Mouse (Mus musculus): ENCODE data around the gene Tmem101. TPM values are rescaled to one million over a fixed set of nuclear protein-coding genes. Genes with fewer than 3 reads are reported as not detected.

Tmem101 gene
- polyA plus RNA-seq, 1 experiment from 2014 or later = 45.3 TPM

DNA sequence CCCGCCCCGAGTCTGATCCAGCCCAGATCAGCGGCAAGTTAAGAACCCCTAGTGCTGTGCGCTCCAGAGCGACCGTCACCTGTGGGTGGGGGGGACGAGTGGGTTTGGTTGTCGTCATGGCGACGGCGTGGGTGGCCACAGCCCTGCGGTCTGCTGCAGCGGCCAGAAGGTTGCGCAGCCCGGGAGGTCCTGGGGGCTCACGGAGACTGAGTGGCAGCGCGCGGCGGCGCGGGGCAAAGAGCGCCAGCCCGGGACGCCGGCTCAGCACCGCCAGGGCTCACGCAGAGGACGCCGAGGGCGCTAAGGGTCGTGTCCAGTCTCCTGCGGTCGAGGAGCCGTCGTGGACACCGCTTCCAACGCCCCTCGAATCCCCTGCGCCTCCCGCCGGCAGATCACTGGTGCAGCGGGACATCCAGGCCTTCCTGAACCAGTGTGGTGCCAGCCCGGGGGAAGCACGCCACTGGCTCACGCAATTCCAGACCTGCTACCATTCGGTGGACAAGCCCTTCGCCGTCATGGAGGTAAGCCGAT lies 10.7 kb downstream of the Tmem101 start, which contains the start of gene Nags:
Gene Nags (plus strand): TSS at position 43 of the 531 bp plus-strand sequence.
- 2% methylated on average over 49 of the region's 50 CpGs for WGBS
- Histone ChIP-seq H3K4me3 (peak within 1 kb of the TSS; percentile 2; the same call in 1 of the 2 replicates), H3K27ac (no peak within 1 kb of the TSS), H3K4me2 (peak within 1 kb of the TSS; percentile 36), H3K9me3 (no peaks in the 10 kb centered on the region), H3K36me3 (replicated peaks) (no peaks in the 10 kb centered on the region), H3K27me3 (replicated peaks) (peaks cover 66% of the 10 kb centered on the region), H3K9ac (0 out of 2 replicates have a peak within 1 kb of the TSS, but pooled peaks have one; percentile 9), H3K4me1 (peaks cover 26% of the 10 kb centered on the region; the same call in 1 of the 2 replicates)
- ATAC-seq (replicated peaks) = no peak

GRCm38 (mm10) chr11:102144957-102145470 lies 11.2 kb downstream of the Tmem101 start:
- 22% methylated on average over 13 of the region's 13 CpGs for WGBS
- H3K4me3 ChIP-seq = 0 out of 2 replicates have a peak overlapping the region, but pooled peaks have one; percentile 2
- ATAC-seq (replicated peaks) = no peak
- H3K9ac ChIP-seq = no peak overlapping the region
- H3K9me3 ChIP-seq = no peaks in the 10 kb centered on the region
- H3K4me2 ChIP-seq = peak overlapping the region; percentile 36
- peaks cover 66% of the 10 kb centered on the region for H3K27me3 ChIP-seq (replicated peaks)
- H3K27ac ChIP-seq = no peak overlapping the region
- no peaks in the 10 kb centered on the region for H3K36me3 ChIP-seq (replicated peaks)
- H3K4me1 ChIP-seq = peaks cover 26% of the 10 kb centered on the region; the same call in 1 of the 2 replicates

DNA sequence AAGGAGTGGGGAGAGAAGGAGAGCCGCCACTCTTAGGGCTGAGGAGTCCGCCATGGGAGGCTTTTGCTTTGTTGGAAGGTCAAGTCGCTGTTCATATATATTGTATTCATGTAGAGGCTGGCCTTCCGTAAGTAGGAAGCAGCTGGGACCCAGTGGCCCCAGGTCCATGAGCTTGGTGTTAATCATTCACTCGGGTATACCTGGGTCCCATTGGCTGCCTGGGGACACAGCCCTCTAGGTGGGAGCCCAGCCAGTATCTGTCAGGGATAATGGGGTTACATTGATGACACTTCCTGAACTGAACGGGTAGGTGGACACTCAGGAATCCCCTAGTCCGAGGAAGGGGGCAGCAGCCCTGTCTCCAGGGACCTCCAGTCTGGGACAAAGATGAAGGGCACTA lies 13.8 kb downstream of the Tmem101 start:
- peaks cover 45% of the 10 kb centered on the region for H3K27me3 ChIP-seq (replicated peaks)
- ATAC-seq (replicated peaks) = no peak
- no peak overlapping the region for H3K4me2 ChIP-seq
- H3K4me1 ChIP-seq = peaks cover 24% of the 10 kb centered on the region; the same call in 1 of the 2 replicates
- 63% methylated on average over 7 of the region's 7 CpGs for WGBS
- no peak overlapping the region for H3K4me3 ChIP-seq
- no peaks in the 10 kb centered on the region for H3K36me3 ChIP-seq (replicated peaks)
- no peak overlapping the region for H3K27ac ChIP-seq
- no peaks in the 10 kb centered on the region for H3K9me3 ChIP-seq
- H3K9ac ChIP-seq = no peak overlapping the region

GRCm38 (mm10) chr11:102140508-102140907 lies 15.7 kb downstream of the Tmem101 start:
- peaks cover 30% of the 10 kb centered on the region for H3K27me3 ChIP-seq (replicated peaks)
- ATAC-seq (replicated peaks) = no peak
- no peak overlapping the region for H3K9ac ChIP-seq
- no peak overlapping the region for H3K27ac ChIP-seq
- no peak overlapping the region for H3K4me3 ChIP-seq
- H3K4me1 ChIP-seq = peaks cover 7% of the 10 kb centered on the region; the same call in 1 of the 2 replicates
- H3K36me3 ChIP-seq (replicated peaks) = no peaks in the 10 kb centered on the region
- 6% methylated on average over 5 of the region's 5 CpGs for WGBS
- no peak overlapping the region for H3K4me2 ChIP-seq
- H3K9me3 ChIP-seq = no peaks in the 10 kb centered on the region

DNA sequence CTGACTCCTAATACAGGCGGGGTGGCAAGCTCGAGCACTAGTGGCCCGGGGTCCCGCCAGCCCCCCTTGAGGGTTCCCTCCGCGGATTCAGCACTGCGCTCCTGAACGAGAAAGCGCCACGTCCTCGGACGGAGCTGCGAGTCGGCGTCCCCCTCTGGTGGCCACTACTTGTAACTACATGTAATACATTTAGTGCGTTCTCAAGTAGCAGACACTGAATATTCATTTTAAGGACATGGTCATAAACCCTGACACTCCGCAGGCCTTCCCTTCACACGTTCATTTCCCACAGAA lies 17.8 kb downstream of the Tmem101 start:
- H3K4me3 ChIP-seq = peak overlapping the region; percentile 24
- no peak overlapping the region for H3K27ac ChIP-seq
- 1% methylated on average over 18 of the region's 18 CpGs for WGBS
- H3K9ac ChIP-seq = peak overlapping the region; percentile 23; the same call in 1 of the 2 replicates
- H3K9me3 ChIP-seq = no peaks in the 10 kb centered on the region
- no peaks in the 10 kb centered on the region for H3K36me3 ChIP-seq (replicated peaks)
- peak overlapping the region; percentile 53 for H3K4me2 ChIP-seq
- H3K27me3 ChIP-seq (replicated peaks) = peaks cover 11% of the 10 kb centered on the region
- 0 out of 2 replicates have a peak, but pooled peaks have one; percentile 60 for ATAC-seq (replicated peaks)
- H3K4me1 ChIP-seq = peaks cover 9% of the 10 kb centered on the region; the same call in 1 of the 2 replicates

DNA sequence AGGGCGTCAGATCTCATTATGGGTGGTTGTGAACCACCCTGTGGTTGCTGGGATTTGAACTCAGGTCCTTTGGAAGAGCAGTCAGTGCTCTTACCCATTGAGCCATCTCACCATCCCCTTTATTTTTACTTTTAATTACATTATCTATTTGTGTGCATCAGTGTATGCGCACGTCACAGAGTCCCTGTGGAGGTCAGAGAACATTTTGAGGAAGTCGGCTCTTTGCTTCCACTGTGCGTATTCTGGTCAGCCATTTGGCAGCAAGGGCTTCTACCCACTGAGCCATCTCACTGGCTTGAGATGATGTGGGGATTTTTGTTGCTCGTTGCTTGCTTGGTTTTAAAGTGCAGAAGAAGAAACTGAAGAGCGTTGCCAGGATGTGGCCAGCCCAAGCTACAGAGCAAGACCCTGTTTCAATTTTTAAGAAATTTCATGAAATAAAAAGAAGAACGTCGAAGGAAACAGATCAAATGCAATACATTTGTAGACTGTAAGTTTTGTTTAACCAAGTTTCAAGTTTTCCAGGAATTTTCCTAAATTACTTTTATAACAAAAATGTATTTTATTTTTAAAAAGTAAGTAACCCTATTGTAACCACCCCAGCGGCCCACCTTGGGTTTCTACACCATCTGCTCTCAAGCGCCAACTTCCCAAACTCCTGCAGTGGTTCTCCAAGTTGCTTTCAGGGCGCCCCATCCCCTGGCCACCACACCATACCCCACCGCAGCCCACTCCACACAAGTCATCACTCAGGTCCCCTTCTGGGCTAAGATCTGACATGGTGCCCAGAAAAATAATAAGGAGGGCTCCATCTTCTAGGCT lies 18.4 kb downstream of the Tmem101 start:
- Histone ChIP-seq H3K4me3 (peak overlapping the region; percentile 24), H3K27ac (no peak overlapping the region), H3K9ac (peak overlapping the region; percentile 23; the same call in 1 of the 2 replicates), H3K4me1 (peaks cover 9% of the 10 kb centered on the region; the same call in 1 of the 2 replicates), H3K27me3 (replicated peaks) (peaks cover 7% of the 10 kb centered on the region), H3K4me2 (peak overlapping the region; percentile 53), H3K36me3 (replicated peaks) (no peaks in the 10 kb centered on the region), H3K9me3 (no peaks in the 10 kb centered on the region)
- 45% methylated on average over 13 of the region's 13 CpGs for WGBS
- no peak for ATAC-seq (replicated peaks)

- Histone ChIP-seq H3K4me1 (peaks cover 9% of the 10 kb centered on the region; the same call in 1 of the 2 replicates), H3K4me3 (no peak overlapping the region), H3K9me3 (no peaks in the 10 kb centered on the region), H3K27ac (no peak overlapping the region), H3K27me3 (replicated peaks) (peaks cover 7% of the 10 kb centered on the region), H3K36me3 (replicated peaks) (no peaks in the 10 kb centered on the region), H3K9ac (no peak overlapping the region), H3K4me2 (no peak overlapping the region)
- WGBS = 24% methylated on average over 4 of the region's 4 CpGs
- no peak for ATAC-seq (replicated peaks)
These were observed 21.7 kb downstream of the Tmem101 start for GRCm38 (mm10) chr11:102134516-102134915.

GRCm38 (mm10) chr11:102117386-102117785 lies 38.8 kb downstream of the Tmem101 start:
- H3K27me3 ChIP-seq (replicated peaks) = no peaks in the 10 kb centered on the region
- H3K4me1 ChIP-seq = no peaks in the 10 kb centered on the region
- no peak overlapping the region for H3K4me2 ChIP-seq
- no peak overlapping the region for H3K9ac ChIP-seq
- WGBS = 86% methylated on average over 6 of the region's 6 CpGs
- no peak overlapping the region for H3K4me3 ChIP-seq
- no peak overlapping the region for H3K27ac ChIP-seq
- no peaks in the 10 kb centered on the region for H3K36me3 ChIP-seq (replicated peaks)
- no peaks in the 10 kb centered on the region for H3K9me3 ChIP-seq
- ATAC-seq (replicated peaks) = no peak

DNA sequence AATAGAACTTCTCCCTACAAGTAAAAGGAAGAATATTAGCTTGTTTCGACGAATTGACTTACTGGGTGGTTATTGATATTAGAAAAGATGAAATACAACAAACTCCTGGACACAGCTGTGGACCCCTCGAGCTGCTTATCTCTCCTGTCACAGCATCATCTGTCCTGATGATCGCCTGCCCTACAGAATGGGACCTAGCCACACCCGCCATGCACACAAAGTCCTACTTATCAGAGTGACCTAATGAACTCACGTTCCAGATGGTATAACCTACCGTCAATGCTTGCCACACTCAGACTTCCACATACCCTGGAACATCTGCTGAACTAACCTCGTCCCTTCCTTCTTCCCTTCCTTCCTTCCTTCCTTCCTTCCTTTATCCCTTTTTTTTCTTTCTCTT lies 40.0 kb downstream of the Tmem101 start:
- no peaks in the 10 kb centered on the region for H3K27me3 ChIP-seq (replicated peaks)
- H3K27ac ChIP-seq = no peak overlapping the region
- H3K9me3 ChIP-seq = no peaks in the 10 kb centered on the region
- H3K4me3 ChIP-seq = no peak overlapping the region
- no peak for ATAC-seq (replicated peaks)
- WGBS = 79% methylated on average over 8 of the region's 8 CpGs
- H3K36me3 ChIP-seq (replicated peaks) = no peaks in the 10 kb centered on the region
- no peak overlapping the region for H3K4me2 ChIP-seq
- no peaks in the 10 kb centered on the region for H3K4me1 ChIP-seq
- H3K9ac ChIP-seq = no peak overlapping the region

DNA sequence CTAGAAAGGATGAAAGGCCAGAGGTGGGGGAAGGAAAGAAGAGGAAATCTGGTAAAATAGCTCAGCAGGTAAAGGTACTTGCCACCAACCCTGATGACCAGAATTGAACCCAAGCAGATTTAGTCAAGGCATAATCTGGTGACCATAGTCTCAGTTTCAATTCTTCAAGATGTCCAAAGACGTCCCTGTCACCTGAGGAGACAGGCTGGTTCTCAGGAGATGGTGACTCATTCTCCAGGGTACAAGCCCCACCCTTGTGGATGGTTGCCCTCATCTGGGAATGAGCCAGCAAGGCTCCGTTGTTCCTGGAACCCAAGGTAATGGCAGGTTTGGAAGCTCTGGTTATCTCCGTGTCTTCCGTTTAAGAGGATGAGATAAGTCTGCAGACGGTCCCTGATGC lies 44.6 kb downstream of the Tmem101 start:
- H3K4me1 ChIP-seq = peaks cover 3% of the 10 kb centered on the region; the same call in 1 of the 2 replicates
- H3K36me3 ChIP-seq (replicated peaks) = no peaks in the 10 kb centered on the region
- no peaks in the 10 kb centered on the region for H3K9me3 ChIP-seq
- no peak overlapping the region for H3K27ac ChIP-seq
- WGBS = 88% methylated on average over 5 of the region's 5 CpGs
- H3K4me2 ChIP-seq = no peak overlapping the region
- peaks cover 28% of the 10 kb centered on the region for H3K27me3 ChIP-seq (replicated peaks)
- ATAC-seq (replicated peaks) = no peak
- H3K4me3 ChIP-seq = no peak overlapping the region
- no peak overlapping the region for H3K9ac ChIP-seq

DNA sequence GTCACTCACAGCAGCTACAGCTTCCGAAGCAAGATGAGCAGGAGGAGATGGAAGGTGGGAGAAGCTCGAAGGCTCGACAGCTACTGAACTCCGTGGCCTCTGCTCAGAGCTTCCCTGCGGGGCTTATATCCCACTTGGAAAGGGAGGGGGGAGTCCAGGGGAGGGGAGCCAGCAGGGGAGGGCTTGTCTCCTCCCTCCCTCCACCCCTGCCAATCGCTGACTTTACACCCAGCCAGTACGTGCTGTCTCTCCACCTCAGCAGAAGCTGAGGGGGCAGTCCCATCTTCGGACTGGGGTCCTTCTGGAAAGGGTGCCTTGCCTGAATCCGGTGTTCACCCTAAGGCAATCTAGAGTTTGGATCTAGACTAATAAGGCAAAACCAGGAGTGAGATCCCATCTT lies 48.5 kb downstream of the Tmem101 start, which contains the start of gene Pyy:
Gene Pyy (minus strand): TSS at position 101 of the 400 bp plus-strand sequence.
- peaks cover 60% of the 10 kb centered on the region for H3K27me3 ChIP-seq (replicated peaks)
- H3K4me3 ChIP-seq = no peak within 1 kb of the TSS
- peaks cover 3% of the 10 kb centered on the region; the same call in 1 of the 2 replicates for H3K4me1 ChIP-seq
- H3K4me2 ChIP-seq = peak within 1 kb of the TSS; percentile 13; the same call in 1 of the 2 replicates
- no peak within 1 kb of the TSS for H3K9ac ChIP-seq
- H3K36me3 ChIP-seq (replicated peaks) = no peaks in the 10 kb centered on the region
- 14% methylated on average over 9 of the region's 9 CpGs for WGBS
- no peaks in the 10 kb centered on the region for H3K9me3 ChIP-seq
- no peak within 1 kb of the TSS for H3K27ac ChIP-seq
- no peak for ATAC-seq (replicated peaks)

DNA sequence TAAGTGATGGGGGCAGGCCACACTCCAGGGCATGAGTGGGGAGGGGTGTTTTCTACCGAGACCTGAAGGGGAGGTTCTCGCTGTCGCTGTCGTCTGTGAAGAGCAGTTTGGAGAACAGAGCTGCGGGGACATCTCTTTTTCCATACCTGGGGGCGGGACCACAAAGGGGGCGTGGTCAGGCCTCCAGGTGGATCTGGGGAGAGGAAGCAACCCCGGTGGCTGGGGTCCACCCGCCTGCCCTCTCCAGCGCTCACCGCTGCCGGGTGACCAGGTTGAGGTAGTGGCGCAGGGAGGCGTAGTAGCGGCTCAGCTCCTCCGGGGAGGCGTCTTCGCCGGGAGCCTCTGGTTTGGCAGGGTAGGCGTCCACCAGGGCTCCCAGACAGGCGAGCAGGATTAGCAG lies 49.3 kb downstream of the Tmem101 start:
- H3K4me2 ChIP-seq = peak overlapping the region; percentile 13; the same call in 1 of the 2 replicates
- H3K36me3 ChIP-seq (replicated peaks) = no peaks in the 10 kb centered on the region
- H3K4me3 ChIP-seq = no peak overlapping the region
- H3K4me1 ChIP-seq = peaks cover 3% of the 10 kb centered on the region; the same call in 1 of the 2 replicates
- peaks cover 64% of the 10 kb centered on the region for H3K27me3 ChIP-seq (replicated peaks)
- no peak for ATAC-seq (replicated peaks)
- 3% methylated on average over 21 of the region's 21 CpGs for WGBS
- H3K27ac ChIP-seq = no peak overlapping the region
- no peak overlapping the region for H3K9ac ChIP-seq
- no peaks in the 10 kb centered on the region for H3K9me3 ChIP-seq

All from midbrain, embryonic 15.5 days (tissue).